9 mouse cellular contexts compared by ENCODE assay signal in genomic region chr11:118007460-118008143, GRCm38 (mm10). TPM values are rescaled to one million over a fixed set of nuclear protein-coding genes. Genes with fewer than 3 reads are reported as not detected.
DNase-seq lines count a peak whose midpoint lies in the region; ATAC-seq and TF ChIP-seq lines count a peak whose summit lies in the region.
"Had no signal": no experiment of that assay in that cellular context is flagged by ENCODE, and none has a peak within 500 bp of the region (broad histone marks: within the 10 kb centered on the region; RNA-seq: fewer than 3 reads in every experiment).

No protein-coding gene starts in this region.

- H3K9ac ChIP-seq in liver, postnatal 0 days (replicated peaks) = no peak overlapping the region

- DNase-seq in heart, embryonic 10.5 days (ENCODE audit: low spot score) = peak; percentile 86
- no peak for DNase-seq in heart, adult 8-10 months (ENCODE audit: low spot score)
- peak; percentile 45 for DNase-seq in urinary bladder, postnatal 14 days (ENCODE audit: low spot score)
- no peak for DNase-seq in urinary bladder, adult 18-20 months (ENCODE audit: low spot score in 2 of 2)
- peak; percentile 51 for DNase-seq in liver, postnatal 0 days
- DNase-seq in frontal cortex, postnatal 14 days (ENCODE audit: low spot score in 2 of 2) = no peak
- DNase-seq in B cell, adult 2 months = no peak
- no peak for DNase-seq in cerebellum, adult 8-10 months

- H3K36me3 ChIP-seq in heart, embryonic 10.5 days = peaks cover 42% of the 10 kb centered on the region
- H3K36me3 ChIP-seq in liver, postnatal 0 days (replicated peaks; ENCODE audit: insufficient read depth, low read length) = peaks cover 52% of the 10 kb centered on the region

- H3K27me3 ChIP-seq in heart, embryonic 10.5 days (ENCODE audit: insufficient read depth, poor library complexity, severe bottlenecking) = no peaks in the 10 kb centered on the region
- no peaks in the 10 kb centered on the region for H3K27me3 ChIP-seq in liver, postnatal 0 days (ENCODE audit: insufficient read depth, low read length)

- H3K27ac ChIP-seq in heart, embryonic 10.5 days = peak overlapping the region; percentile 75
- H3K27ac ChIP-seq in liver, postnatal 0 days (ENCODE audit: low read depth) = no peak overlapping the region

- ATAC-seq in liver, postnatal 0 days = peak; percentile 65
- ATAC-seq: hindbrain, embryonic 16.5 days had no signal

- H3K4me1 ChIP-seq in heart, embryonic 10.5 days = peaks cover 75% of the 10 kb centered on the region
- H3K4me1 ChIP-seq in liver, postnatal 0 days (ENCODE audit: insufficient read depth) = peaks cover 9% of the 10 kb centered on the region

- no peak overlapping the region for H3K4me3 ChIP-seq in heart, embryonic 10.5 days
- no peak overlapping the region for H3K4me3 ChIP-seq in liver, postnatal 0 days (ENCODE audit: low read depth, low read length)

- no peak overlapping the region for H3K4me2 ChIP-seq in liver, postnatal 0 days (ENCODE audit: low read depth, low read length)

- TF ChIP-seq EP300 in liver, postnatal 0 days (IDR thresholded peaks at IDR 0.05; ENCODE audit: low read depth) = no peak

- 50% methylated on average over 8 of the region's 8 CpGs for WGBS in heart, embryonic 10.5 days
- 59% methylated on average over 8 of the region's 8 CpGs for WGBS in liver, postnatal 0 days (ENCODE audit: insufficient replicate concordance)

- no peak for TF ChIP-seq CTCF in liver, postnatal 0 days (IDR thresholded peaks at IDR 0.05; ENCODE audit: low read depth)

- no peaks in the 10 kb centered on the region for H3K9me3 ChIP-seq in heart, embryonic 10.5 days
- H3K9me3 ChIP-seq in liver, postnatal 0 days (ENCODE audit: low read length) = no peaks in the 10 kb centered on the region

RNA-seq across cellular contexts. Expression of gene Pgs1, which starts 21.5 kb away (rescaled TPM):
- 34.0 and 38.5 TPM in 2 replicates for polyA plus RNA-seq in heart, embryonic 10.5 days (2016; fragmentation: Nextera tagmentation; extraction: Ambion mirVana)
- total RNA-seq in heart, adult 8-10 months (2022) = 10 to 100 TPM; 16.4 to 20.6 (median 19.2) TPM
- polyA plus RNA-seq in liver, postnatal 0 days (2015; fragmentation: Nextera tagmentation; extraction: Ambion mirVana) = 9.1 and 10.1 TPM in 2 replicates

RNA-seq across cellular contexts. Expression of gene Socs3, which starts 37.8 kb away (rescaled TPM):
- 6.9 and 10.6 TPM in 2 replicates for polyA plus RNA-seq in heart, embryonic 10.5 days (2016; fragmentation: Nextera tagmentation; extraction: Ambion mirVana)
- 1 to 10 TPM; 3.8 to 6.2 (median 4.7) TPM for total RNA-seq in heart, adult 8-10 months (2022)
- polyA plus RNA-seq in liver, postnatal 0 days (2015; fragmentation: Nextera tagmentation; extraction: Ambion mirVana) = 3.5 and 5.8 TPM in 2 replicates

Comparison
In these comparisons a context has a peak if more than half of its experiments do, and no peak if none do; other contexts are left out.
1. DNase-seq: peak in heart, embryonic 10.5 days (single experiment), urinary bladder, postnatal 14 days (single experiment) and liver, postnatal 0 days (single experiment); none in heart, adult 8-10 months (single experiment), urinary bladder, adult 18-20 months (0 of 2), frontal cortex, postnatal 14 days (0 of 2), B cell, adult 2 months (0 of 2) and cerebellum, adult 8-10 months (single experiment).